In genomic region chr15:27549878-27550277, GRCm38 (mm10) we compare ENCODE assay signal across 16 mouse cellular contexts.
DNase-seq lines count a peak whose midpoint lies in the region; ATAC-seq and TF ChIP-seq lines count a peak whose summit lies in the region.
"Had no signal": no experiment of that assay in that cellular context is flagged by ENCODE, and none has a peak within 500 bp of the region (broad histone marks: within the 10 kb centered on the region; RNA-seq: fewer than 3 reads in every experiment).

No protein-coding gene starts in this region.

- no peaks in the 10 kb centered on the region for H3K9me3 ChIP-seq in forebrain, embryonic 13.5 days (replicated peaks)
- H3K9me3 ChIP-seq in forebrain, embryonic 11.5 days (ENCODE audit: control insufficient read depth, low read length) = no peaks in the 10 kb centered on the region
- H3K9me3 ChIP-seq in kidney, embryonic 15.5 days (replicated peaks) = no peaks in the 10 kb centered on the region
- H3K9me3 ChIP-seq in lung, postnatal 0 days (ENCODE audit: low read length) = no peaks in the 10 kb centered on the region
- no peaks in the 10 kb centered on the region for H3K9me3 ChIP-seq in stomach, embryonic 14.5 days (ENCODE audit: control insufficient read depth, low read depth, low read length)
- H3K9me3 ChIP-seq: heart, embryonic 15.5 days; hindbrain, embryonic 15.5 days; midbrain, embryonic 10.5 days had no signal

- no peaks in the 10 kb centered on the region for H3K36me3 ChIP-seq in forebrain, embryonic 13.5 days (ENCODE audit: poor library complexity, severe bottlenecking)
- no peaks in the 10 kb centered on the region; the same call in 1 of the 2 replicates for H3K36me3 ChIP-seq in forebrain, embryonic 11.5 days (ENCODE audit: control insufficient read depth, insufficient read depth, low read length)
- H3K36me3 ChIP-seq in kidney, embryonic 15.5 days = no peaks in the 10 kb centered on the region
- no peaks in the 10 kb centered on the region for H3K36me3 ChIP-seq in lung, postnatal 0 days (ENCODE audit: insufficient read depth, low read length)
- H3K36me3 ChIP-seq in stomach, embryonic 14.5 days (ENCODE audit: control insufficient read depth, insufficient read depth, low read length) = no peaks in the 10 kb centered on the region
- H3K36me3 ChIP-seq: heart, embryonic 15.5 days; hindbrain, embryonic 15.5 days; midbrain, embryonic 10.5 days had no signal

- H3K4me2 ChIP-seq in forebrain, embryonic 13.5 days = no peak overlapping the region
- no peak overlapping the region for H3K4me2 ChIP-seq in forebrain, embryonic 11.5 days (ENCODE audit: low read depth, low read length, severe bottlenecking)
- no peak overlapping the region for H3K4me2 ChIP-seq in kidney, embryonic 15.5 days
- no peak overlapping the region for H3K4me2 ChIP-seq in lung, postnatal 0 days (replicated peaks; ENCODE audit: low read depth, low read length)
- no peak overlapping the region for H3K4me2 ChIP-seq in stomach, embryonic 14.5 days (replicated peaks; ENCODE audit: low read depth, low read length)
- H3K4me2 ChIP-seq: heart, embryonic 15.5 days; hindbrain, embryonic 15.5 days had no signal

- TF ChIP-seq CTCF in lung, postnatal 0 days (IDR thresholded peaks at IDR 0.05) = no peak
- no peak for TF ChIP-seq CTCF in lung, adult 2 months (IDR thresholded peaks at IDR 0.05; ENCODE audit: insufficient read depth, low read length)

- no peaks in the 10 kb centered on the region for H3K27me3 ChIP-seq in forebrain, embryonic 13.5 days
- no peaks in the 10 kb centered on the region for H3K27me3 ChIP-seq in forebrain, embryonic 11.5 days (ENCODE audit: control insufficient read depth, insufficient read depth, low read length)
- no peaks in the 10 kb centered on the region for H3K27me3 ChIP-seq in kidney, embryonic 15.5 days
- no peaks in the 10 kb centered on the region for H3K27me3 ChIP-seq in lung, postnatal 0 days (replicated peaks; ENCODE audit: insufficient read depth, low read length)
- H3K27me3 ChIP-seq in stomach, embryonic 14.5 days (ENCODE audit: control insufficient read depth, insufficient read depth, low read length) = no peaks in the 10 kb centered on the region
- H3K27me3 ChIP-seq: CH12.LX; heart, embryonic 15.5 days; hindbrain, embryonic 15.5 days had no signal

- TF ChIP-seq POLR2A in lung, adult 2 months (IDR thresholded peaks at IDR 0.05; ENCODE audit: borderline replicate concordance, extremely low read depth, low read depth, low read length) = no peak

- H3K4me3 ChIP-seq in forebrain, embryonic 13.5 days = no peak overlapping the region
- H3K4me3 ChIP-seq in forebrain, embryonic 11.5 days (ENCODE audit: low read depth, low read length) = no peak overlapping the region
- no peak overlapping the region for H3K4me3 ChIP-seq in kidney, embryonic 15.5 days (replicated peaks)
- H3K4me3 ChIP-seq in lung, postnatal 0 days (ENCODE audit: low read depth, low read length) = no peak overlapping the region
- H3K4me3 ChIP-seq in lung, adult 2 months (replicated peaks; ENCODE audit: extremely low read depth, low read depth, low read length) = no peak overlapping the region
- no peak overlapping the region for H3K4me3 ChIP-seq in stomach, embryonic 14.5 days (ENCODE audit: low read depth, low read length)
- H3K4me3 ChIP-seq: heart, embryonic 15.5 days; hindbrain, embryonic 15.5 days; midbrain, embryonic 10.5 days had no signal

- ATAC-seq in forebrain, embryonic 13.5 days = peak; percentile 70; the same call in 1 of the 2 replicates
- ATAC-seq in forebrain, embryonic 11.5 days (replicated peaks; ENCODE audit: low FRiP score) = no peak
- ATAC-seq in kidney, embryonic 15.5 days (replicated peaks; ENCODE audit: low FRiP score) = no peak
- ATAC-seq in lung, postnatal 0 days = no peak
- ATAC-seq in stomach, embryonic 14.5 days (ENCODE audit: insufficient number of reproducible peaks, insufficient read depth, low FRiP score, low read depth) = 0 out of 2 replicates have a peak, but pooled peaks have one; percentile 21
- ATAC-seq: intestine, postnatal 0 days had no signal

- TF ChIP-seq EP300 in lung, postnatal 0 days (IDR thresholded peaks at IDR 0.05) = no peak

- H3K27ac ChIP-seq in forebrain, embryonic 13.5 days = no peak overlapping the region
- no peak overlapping the region for H3K27ac ChIP-seq in forebrain, embryonic 11.5 days (ENCODE audit: low read depth, low read length)
- no peak overlapping the region for H3K27ac ChIP-seq in kidney, embryonic 15.5 days
- H3K27ac ChIP-seq in lung, postnatal 0 days (ENCODE audit: low read length) = no peak overlapping the region
- H3K27ac ChIP-seq in stomach, embryonic 14.5 days (ENCODE audit: low read length) = no peak overlapping the region
- H3K27ac ChIP-seq: heart, embryonic 15.5 days; hindbrain, embryonic 15.5 days had no signal

- H3K4me1 ChIP-seq in forebrain, embryonic 13.5 days = peaks cover 9% of the 10 kb centered on the region; the same call in 1 of the 2 replicates
- H3K4me1 ChIP-seq in forebrain, embryonic 11.5 days (replicated peaks; ENCODE audit: control insufficient read depth, insufficient read depth, low read length) = no peaks in the 10 kb centered on the region
- no peaks in the 10 kb centered on the region for H3K4me1 ChIP-seq in kidney, embryonic 15.5 days
- no peaks in the 10 kb centered on the region for H3K4me1 ChIP-seq in lung, postnatal 0 days (ENCODE audit: insufficient read depth, low read depth, low read length)
- H3K4me1 ChIP-seq in lung, adult 2 months (ENCODE audit: control insufficient read depth, insufficient read depth, low read length) = no peaks in the 10 kb centered on the region
- peaks cover 7% of the 10 kb centered on the region; the same call in 1 of the 2 replicates for H3K4me1 ChIP-seq in stomach, embryonic 14.5 days (ENCODE audit: control insufficient read depth, insufficient read depth, low read length)

- WGBS in forebrain, embryonic 13.5 days = 69% methylated on average over 7 of the region's 7 CpGs
- 85% methylated on average over 7 of the region's 7 CpGs for WGBS in forebrain, embryonic 11.5 days
- 68% methylated on average over 7 of the region's 7 CpGs for WGBS in kidney, embryonic 15.5 days
- 28% methylated on average over 7 of the region's 7 CpGs for WGBS in lung, postnatal 0 days
- WGBS in lung, adult 2 months = 57% methylated on average over 7 of the region's 7 CpGs
- 37% methylated on average over 7 of the region's 7 CpGs for WGBS in stomach, embryonic 14.5 days

- no peak for DNase-seq in forebrain, embryonic 11.5 days (ENCODE audit: low spot score)
- peak; percentile 37 to 42 for DNase-seq in kidney, postnatal 4 days
- peak; percentile 14 for DNase-seq in lung, postnatal 0 days (ENCODE audit: low spot score)
- DNase-seq in lung, adult 2 months = no peak
- DNase-seq in urinary bladder, postnatal 36 days (ENCODE audit: low spot score in 2 of 2) = no peak
- DNase-seq: adrenal gland, postnatal 10 days; cerebellum, adult 9-10 months; kidney, postnatal 14 days had no signal

- no peak overlapping the region for H3K9ac ChIP-seq in forebrain, embryonic 13.5 days
- H3K9ac ChIP-seq in forebrain, embryonic 11.5 days (ENCODE audit: low read length) = no peak overlapping the region
- H3K9ac ChIP-seq in kidney, embryonic 15.5 days = no peak overlapping the region
- H3K9ac ChIP-seq in lung, postnatal 0 days (replicated peaks; ENCODE audit: low read depth) = no peak overlapping the region
- H3K9ac ChIP-seq in stomach, embryonic 14.5 days (replicated peaks; ENCODE audit: low read depth, low read length) = no peak overlapping the region
- H3K9ac ChIP-seq: heart, embryonic 15.5 days; hindbrain, embryonic 15.5 days had no signal

Comparison
In these comparisons a context has a peak if more than half of its experiments do, and no peak if none do; other contexts are left out.
1. ATAC-seq: peak in forebrain, embryonic 13.5 days (single experiment) and stomach, embryonic 14.5 days (single experiment); none in forebrain, embryonic 11.5 days (single experiment), kidney, embryonic 15.5 days (single experiment) and lung, postnatal 0 days (single experiment).
2. DNase-seq: peak in kidney, postnatal 4 days (2 of 2) and lung, postnatal 0 days (single experiment); none in forebrain, embryonic 11.5 days (single experiment), lung, adult 2 months (single experiment) and urinary bladder, postnatal 36 days (0 of 2).